In the genomic region with DNA sequence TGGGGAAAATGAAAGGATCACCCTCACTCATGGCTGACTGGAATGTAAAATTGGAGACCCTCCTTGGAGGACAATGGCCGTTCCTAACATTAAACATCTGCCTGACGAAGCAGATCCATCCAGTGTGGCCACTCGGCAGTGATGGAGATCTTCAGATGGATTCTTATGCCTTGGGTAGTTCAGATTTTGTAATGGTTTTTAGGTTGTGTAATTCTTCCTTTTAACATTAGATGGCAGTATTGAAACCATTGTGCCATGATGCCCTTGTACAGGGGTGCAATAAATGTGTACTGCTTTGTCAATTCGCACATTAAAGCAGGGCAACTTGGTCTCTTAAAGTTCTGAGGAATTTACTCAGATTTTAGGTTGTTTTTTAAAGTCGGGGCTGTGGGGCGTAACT, we compare ENCODE assay signal across 11 mouse cellular contexts. TPM values are rescaled to one million over a fixed set of nuclear protein-coding genes. Genes with fewer than 3 reads are reported as not detected.
DNase-seq lines count a peak whose midpoint lies in the region; ATAC-seq lines count a peak whose summit lies in the region.
"Had no signal": no experiment of that assay in that cellular context is flagged by ENCODE, and none has a peak within 500 bp of the region (broad histone marks: within the 10 kb centered on the region; RNA-seq: fewer than 3 reads in every experiment).

No protein-coding gene starts in this region.

- no peak for DNase-seq in forebrain, embryonic 10.5 days (ENCODE audit: extremely low spot score, low spot score)
- peak; percentile 51 for DNase-seq in thymus, postnatal 0 days (ENCODE audit: low spot score)
- no peak for DNase-seq in thymus, adult 18-20 months
- DNase-seq in induced T-regulatory cell, adult 2 months (ENCODE audit: low read depth): peak; percentile 55
- no peak for DNase-seq in right cerebral cortex, adult 18-20 months
- DNase-seq in kidney, postnatal 25 days: no peak
- DNase-seq in gastrocnemius, postnatal 4 days (ENCODE audit: low spot score in 2 of 2): no peak

- peak; percentile 51; the same call in 1 of the 2 replicates for ATAC-seq in forebrain, embryonic 13.5 days

- peaks cover 27% of the 10 kb centered on the region for H3K36me3 ChIP-seq in forebrain, embryonic 13.5 days (ENCODE audit: poor library complexity, severe bottlenecking)
- peaks cover 82% of the 10 kb centered on the region for H3K36me3 ChIP-seq in forebrain, embryonic 10.5 days (replicated peaks)

- H3K9ac ChIP-seq in forebrain, embryonic 13.5 days: no peak overlapping the region
- H3K9ac ChIP-seq: embryonic facial prominence, embryonic 12.5 days; hindbrain, embryonic 15.5 days; liver, embryonic 15.5 days had no signal

- H3K4me3 ChIP-seq in forebrain, embryonic 13.5 days: no peak overlapping the region
- no peak overlapping the region for H3K4me3 ChIP-seq in forebrain, embryonic 10.5 days
- H3K4me3 ChIP-seq: embryonic facial prominence, embryonic 12.5 days; hindbrain, embryonic 15.5 days; liver, embryonic 15.5 days had no signal

- H3K27ac ChIP-seq in forebrain, embryonic 13.5 days: no peak overlapping the region
- H3K27ac ChIP-seq in forebrain, embryonic 10.5 days: no peak overlapping the region
- H3K27ac ChIP-seq: embryonic facial prominence, embryonic 12.5 days; hindbrain, embryonic 15.5 days; liver, embryonic 15.5 days had no signal

- H3K4me1 ChIP-seq in forebrain, embryonic 13.5 days: no peaks in the 10 kb centered on the region
- no peaks in the 10 kb centered on the region for H3K4me1 ChIP-seq in forebrain, embryonic 10.5 days
- H3K4me1 ChIP-seq: embryonic facial prominence, embryonic 12.5 days; hindbrain, embryonic 15.5 days had no signal

- no peak overlapping the region for H3K4me2 ChIP-seq in forebrain, embryonic 13.5 days
- H3K4me2 ChIP-seq: embryonic facial prominence, embryonic 12.5 days; hindbrain, embryonic 15.5 days; liver, embryonic 15.5 days had no signal

- WGBS in forebrain, embryonic 13.5 days: 89% methylated on average over 6 of the region's 6 CpGs
- WGBS in forebrain, embryonic 10.5 days: 92% methylated on average over 6 of the region's 6 CpGs

- H3K9me3 ChIP-seq in forebrain, embryonic 13.5 days (replicated peaks): no peaks in the 10 kb centered on the region
- no peaks in the 10 kb centered on the region for H3K9me3 ChIP-seq in forebrain, embryonic 10.5 days
- H3K9me3 ChIP-seq: embryonic facial prominence, embryonic 12.5 days; hindbrain, embryonic 15.5 days; liver, embryonic 15.5 days had no signal

- H3K27me3 ChIP-seq in forebrain, embryonic 13.5 days: no peaks in the 10 kb centered on the region
- no peaks in the 10 kb centered on the region for H3K27me3 ChIP-seq in forebrain, embryonic 10.5 days (ENCODE audit: poor library complexity, severe bottlenecking)
- H3K27me3 ChIP-seq: embryonic facial prominence, embryonic 12.5 days; hindbrain, embryonic 15.5 days; liver, embryonic 15.5 days had no signal

RNA-seq across cellular contexts. Expression of a gene that starts 15.8 kb away (rescaled TPM):
- polyA plus RNA-seq in forebrain, embryonic 13.5 days (2015; fragmentation: Nextera tagmentation; extraction: Ambion mirVana): 38.6 and 43.6 TPM in 2 replicates
- polyA plus RNA-seq in forebrain, embryonic 10.5 days (2016; fragmentation: Nextera tagmentation; extraction: Ambion mirVana): 64.0 and 64.2 TPM in 2 replicates
- polyA plus RNA-seq in thymus, postnatal 0 days (2015; fragmentation: Nextera tagmentation; extraction: Ambion mirVana): 62.0 and 66.4 TPM in 2 replicates
- 10 to 100 TPM; 30.4 to 31.8 TPM for total RNA-seq in gastrocnemius, postnatal 4 days (2021)

RNA-seq across cellular contexts. Expression of a gene that starts 35.0 kb away (rescaled TPM):
- polyA plus RNA-seq in forebrain, embryonic 13.5 days (2015; fragmentation: Nextera tagmentation; extraction: Ambion mirVana): 98.9 and 101 TPM in 2 replicates
- 55.9 and 62.9 TPM in 2 replicates for polyA plus RNA-seq in forebrain, embryonic 10.5 days (2016; fragmentation: Nextera tagmentation; extraction: Ambion mirVana)
- polyA plus RNA-seq in thymus, postnatal 0 days (2015; fragmentation: Nextera tagmentation; extraction: Ambion mirVana): 150 and 157 TPM in 2 replicates
- 10 to 100 TPM; 51.0 to 54.2 TPM for total RNA-seq in gastrocnemius, postnatal 4 days (2021)

Comparison
In these comparisons a context has a peak if more than half of its experiments do, and no peak if none do; other contexts are left out.
1. DNase-seq: peak in thymus, postnatal 0 days (single experiment) and induced T-regulatory cell, adult 2 months (single experiment); none in forebrain, embryonic 10.5 days (single experiment), thymus, adult 18-20 months (0 of 2), right cerebral cortex, adult 18-20 months (single experiment), kidney, postnatal 25 days (0 of 2) and gastrocnemius, postnatal 4 days (0 of 2).